Mouse (Mus musculus) layer of hippocampus, adult 8-10 months (tissue): Measurements from ENCODE around the gene Lrriq3. TPM values are rescaled to one million over a fixed set of nuclear protein-coding genes. Genes with fewer than 3 reads are reported as not detected.

Experiments used
- total RNA-seq, 4 experiments: library from RNA; stranded (reverse); gene quantifications; 2 replicates each; pipeline ENCODE4 v1.2.4; 2022

Gene Lrriq3
- total RNA-seq, 4 experiments from 2014 or later, result 0.39 to 0.90 (median 0.69) TPM

Other genes starting within 250 kb of the Lrriq3 start
- under 1 TPM; 0.12 to 0.49 (median 0.27) TPM for gene Tnni3k, start 38.0 kb upstream of the Lrriq3 start, total RNA-seq
- 10 to 100 TPM; 26.0 to 34.4 (median 29.7) TPM for gene Fpgt, start within 50 bp of the Lrriq3 start, total RNA-seq